Mouse (Mus musculus) kidney, postnatal 4 days (tissue): ENCODE measurements around the gene Olfr802.

Source experiments
- DNase-seq, 2 experiments: peaks; one replicate each; pipeline ENCODE4 v3.0.0; 2021; ENCODE audit warnings: mixed read lengths in 2 of 2

Gene Olfr802

GRCm38 (mm10) chr10:129688069-129688468 lies at the start of gene Olfr802:
TSS of gene Olfr802 (minus strand) at chr10:129688169.
- DNase-seq: no peak

GRCm38 (mm10) chr10:129729275-129729674 lies 41.3 kb upstream of the Olfr802 start, which contains the start of gene Olfr805:
TSS of gene Olfr805 (minus strand) at chr10:129729375.
- no peak for DNase-seq

GRCm38 (mm10) chr10:129702910-129703309 lies 14.9 kb upstream of the Olfr802 start, which contains the start of gene Olfr804:
TSS of gene Olfr804 (plus strand) at chr10:129703210.
- DNase-seq: no peak

GRCm38 (mm10) chr10:129694186-129694585 lies 6.2 kb upstream of the Olfr802 start, which contains the start of gene Olfr803:
TSS of gene Olfr803 (minus strand) at chr10:129694286.
- DNase-seq: no peak

GRCm38 (mm10) chr10:129673765-129674164 lies 14.2 kb downstream of the Olfr802 start, which contains the start of gene Olfr801:
TSS of gene Olfr801 (minus strand) at chr10:129673865.
- DNase-seq: no peak

GRCm38 (mm10) chr10:129657394-129657793 lies 30.6 kb downstream of the Olfr802 start, which contains the start of gene Olfr800:
TSS of gene Olfr800 (plus strand) at chr10:129657694.
- no peak for DNase-seq

- DNase-seq: no peak
These were observed 36.2 kb downstream of the Olfr802 start for GRCm38 (mm10) chr10:129651763-129652162.

- DNase-seq: no peak
These were observed 50.8 kb downstream of the Olfr802 start, which contains the start of gene Olfr799 for GRCm38 (mm10) chr10:129637184-129637583. TSS of gene Olfr799 (plus strand) at chr10:129637484.

GRCm38 (mm10) chr10:129627834-129628233 lies 60.1 kb downstream of the Olfr802 start, which contains the start of gene Olfr798:
TSS of gene Olfr798 (minus strand) at chr10:129627934.
- DNase-seq: no peak
